Mouse (Mus musculus): ENCODE measurements at regions not wholly inside any gene's neighbourhood (a gene's known extent, or its start where the extent isn't known, plus 50 kb on each side); places are given as distances from the start of the nearest gene placed in this dataset.

DNA sequence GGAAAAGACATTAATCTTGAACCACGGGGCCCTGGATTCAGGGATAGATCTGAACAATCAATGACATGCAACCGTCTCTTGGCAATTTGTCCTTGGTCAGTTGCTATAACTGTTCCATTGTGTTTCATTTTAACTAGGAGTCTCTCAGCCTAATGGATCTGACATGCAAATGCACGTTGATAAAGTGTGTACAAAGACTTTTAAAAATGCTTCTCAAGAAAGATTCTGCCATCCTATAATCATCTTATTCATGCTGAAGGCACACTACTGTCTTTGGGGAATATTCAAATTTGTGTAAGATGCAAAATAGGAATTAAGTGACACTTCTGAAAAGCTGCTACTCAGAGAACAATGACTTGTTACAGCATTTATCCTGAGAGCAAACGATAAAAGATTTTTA lies 252.3 kb downstream of the Hdgfl1 start:
- TF ChIP-seq POLR2A (IDR thresholded peaks at IDR 0.05; ENCODE audit: borderline replicate concordance, extremely low read depth, insufficient read depth, insufficient read length, poor library complexity, severe bottlenecking) (no peak), CTCF (IDR thresholded peaks at IDR 0.05; ENCODE audit: borderline replicate concordance, extremely low read depth, insufficient read depth, insufficient read length) (no peak)

Data from brain, embryonic 14.5 days (tissue).